Mouse (Mus musculus): ENCODE results near the gene Alox12b. TPM values are rescaled to one million over a fixed set of nuclear protein-coding genes. Genes with fewer than 3 reads are reported as not detected.

Gene Alox12b
- total RNA-seq, 2 experiments from 2014 or later, result 8.7 to 9.8 TPM

DNA sequence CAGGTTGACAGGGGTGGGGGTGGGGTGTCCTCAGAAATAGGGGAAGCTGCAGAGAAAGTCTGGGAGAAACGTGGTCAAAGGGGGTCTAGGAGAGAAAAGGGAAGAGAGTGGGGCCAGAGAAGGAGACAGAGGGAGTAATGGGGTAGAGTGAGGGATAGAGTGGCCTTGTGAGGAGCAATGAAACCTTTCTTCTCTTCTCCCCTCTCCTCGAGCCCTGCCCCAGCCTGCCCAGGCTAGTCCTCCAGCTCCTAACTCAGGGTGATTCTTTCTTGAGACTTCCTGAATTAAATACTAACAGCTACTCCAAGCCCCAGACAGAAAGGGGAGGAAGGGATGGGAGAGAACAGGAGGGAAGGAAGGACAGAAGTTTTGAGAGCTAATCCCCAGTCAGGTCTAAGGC is 61.9 kb downstream of the Alox12b start:
- H3K27ac ChIP-seq, result no peak overlapping the region
- TF ChIP-seq CTCF (IDR thresholded peaks at IDR 0.05), result no peak
- H3K4me3 ChIP-seq, result no peak overlapping the region
- intact Hi-C loops (cut with DNase I), result no loop called here
- no peak for DNase-seq (ENCODE audit: extremely low spot score in 1 of 2, low spot score in 2 of 2)

Other genes starting within 250 kb of the Alox12b start
- under 1 TPM; 0.44 to 0.95 TPM for gene Odf4, start 229.9 kb upstream of the Alox12b start, total RNA-seq (2021)
- 10 to 100 TPM; 22.4 to 22.6 TPM for gene Arhgef15, start 199.5 kb upstream of the Alox12b start, total RNA-seq (2021)
- 1 to 10 TPM; 5.0 to 5.2 TPM for gene Slc25a35, start 188.9 kb upstream of the Alox12b start, total RNA-seq (2021)
- gene Rangrf, start 181.8 kb upstream of the Alox12b start, total RNA-seq (2021), result 10 to 100 TPM; 15.7 to 17.0 TPM
- 10 to 100 TPM; 20.1 to 24.7 TPM for gene Pfas, start 148.5 kb upstream of the Alox12b start, total RNA-seq (2021)
- 10 to 100 TPM; 38.7 to 39.8 TPM for gene Ctc1, start 141.1 kb upstream of the Alox12b start, total RNA-seq (2021)
- under 1 TPM; 0.25 to 0.30 TPM for gene Aurkb, start 111.3 kb upstream of the Alox12b start, total RNA-seq (2021)
- 10 to 100 TPM; 31.1 to 33.8 TPM for gene Borcs6, start 97.3 kb upstream of the Alox12b start, total RNA-seq (2021)
- 10 to 100 TPM; 23.3 to 28.0 TPM for gene Tmem107, start 86.2 kb upstream of the Alox12b start, total RNA-seq (2021)
- 1,000 to 10,000 TPM; 1,115 to 1,119 TPM for gene Vamp2, start 68.5 kb upstream of the Alox12b start, total RNA-seq (2021)
- gene Per1, start 61.8 kb upstream of the Alox12b start, total RNA-seq (2021), result 100 to 1,000 TPM; 114 to 185 TPM
- gene Hes7, start 36.6 kb upstream of the Alox12b start, total RNA-seq (2021), result under 1 TPM; 0.57 to 0.82 TPM
- 1 to 10 TPM; 1.3 to 1.4 TPM for gene 9130213A22Rik, start 34.4 kb upstream of the Alox12b start, total RNA-seq (2021)
- 1 to 10 TPM; 6.5 TPM for gene Aloxe3, start 31.1 kb upstream of the Alox12b start, total RNA-seq (2021)
- 1 to 10 TPM; 6.1 to 6.4 TPM for gene Alox8, start 40.9 kb downstream of the Alox12b start, total RNA-seq (2021)
- 1 to 10 TPM; 1.0 to 1.3 TPM for gene Gucy2e, start 80.0 kb downstream of the Alox12b start, total RNA-seq (2021)
- 10 to 100 TPM; 19.2 to 27.1 TPM for gene Cntrob, start 166.8 kb downstream of the Alox12b start, total RNA-seq (2021)
- 10 to 100 TPM; 58.8 to 60.1 TPM for gene Trappc1, start 167.0 kb downstream of the Alox12b start, total RNA-seq (2021)
- gene Kcnab3, start 169.3 kb downstream of the Alox12b start, total RNA-seq (2021), result 10 to 100 TPM; 95.5 to 95.8 TPM
- gene Rnf227, start 183.5 kb downstream of the Alox12b start, total RNA-seq (2021), result 100 to 1,000 TPM; 170 to 181 TPM
- 100 to 1,000 TPM; 406 to 416 TPM for gene Chd3, start 212.4 kb downstream of the Alox12b start, total RNA-seq (2021)
- gene Naa38, start 238.5 kb downstream of the Alox12b start, total RNA-seq (2021), result 100 to 1,000 TPM in 1 of 2 experiments, 10 to 100 TPM in 1; 94.0 to 113 TPM
- 10 to 100 TPM; 40.7 to 45.6 TPM for gene Cyb5d1, start 238.6 kb downstream of the Alox12b start, total RNA-seq (2021)
- 1 to 10 TPM; 2.9 to 3.8 TPM for gene Tmem88, start 241.2 kb downstream of the Alox12b start, total RNA-seq (2021)

Data from left cerebral cortex, adult 2 months (tissue).